Mouse (Mus musculus) kidney, postnatal 4 days (tissue): ENCODE measurements around the gene Cdh18.

ENCODE experiments used
- DNase-seq, 2 experiments: peaks; one replicate each; pipeline ENCODE4 v3.0.0; 2021; ENCODE audit warnings: mixed read lengths in 2 of 2

Gene Cdh18

GRCm38 (mm10) chr15:23470527-23471475, 922.0 kb downstream of the Cdh18 start:
- peak in 1 of 2 experiments; percentile 2 for DNase-seq

- peak in 1 of 2 experiments; percentile 2 for DNase-seq
Measured at GRCm38 (mm10) chr15:23486306-23486705, 937.5 kb downstream of the Cdh18 start.

GRCm38 (mm10) chr15:23506480-23506879, 957.7 kb downstream of the Cdh18 start:
- no peak for DNase-seq

GRCm38 (mm10) chr15:23509694-23510093, 960.9 kb downstream of the Cdh18 start:
- DNase-seq, result no peak

GRCm38 (mm10) chr15:23515786-23516185, 967.0 kb downstream of the Cdh18 start:
- no peak for DNase-seq

GRCm38 (mm10) chr15:23518079-23518478, 969.3 kb downstream of the Cdh18 start:
- DNase-seq, result no peak
